Mouse (Mus musculus) layer of hippocampus, postnatal 14 days (tissue): ENCODE measurements around the gene Cox6b1. TPM values are rescaled to one million over a fixed set of nuclear protein-coding genes. Genes with fewer than 3 reads are reported as not detected.

ENCODE experiments used
- DNase-seq, 2 experiments: peaks; one replicate each; pipeline ENCODE4 v3.0.0; 2021 to 2022; ENCODE audit warnings: low spot score in 2 of 2, mixed read lengths in 1 of 2
- long read RNA-seq, 2 experiments: library from polyadenylated mRNA; stranded (forward); transcript quantifications; one replicate each; pipeline ENCODE4 v2.0.0; 2021
- total RNA-seq, 2 experiments: library from RNA; stranded (reverse); gene quantifications; 2 replicates each; pipeline ENCODE4 v1.2.3; 2021

The Cox6b1 gene
- 100 to 1,000 TPM; 793 to 817 TPM for total RNA-seq
- long read RNA-seq, experiment 1, transcript Cox6b1-201 (4 exons, 618 nt), result major isoform, 265 of 284 reads
- long read RNA-seq, experiment 1, partial matches to known transcripts, result 11 of 284 reads
- long read RNA-seq, experiment 1, other reads (novel, unspliced or antisense), result 8 of 284 reads
- long read RNA-seq, experiment 2, transcript Cox6b1-201 (4 exons, 618 nt), result major isoform, 686 of 727 reads
- long read RNA-seq, experiment 2, partial matches to known transcripts, result 27 of 727 reads
- long read RNA-seq, experiment 2, other reads (novel, unspliced or antisense), result 14 of 727 reads

DNA sequence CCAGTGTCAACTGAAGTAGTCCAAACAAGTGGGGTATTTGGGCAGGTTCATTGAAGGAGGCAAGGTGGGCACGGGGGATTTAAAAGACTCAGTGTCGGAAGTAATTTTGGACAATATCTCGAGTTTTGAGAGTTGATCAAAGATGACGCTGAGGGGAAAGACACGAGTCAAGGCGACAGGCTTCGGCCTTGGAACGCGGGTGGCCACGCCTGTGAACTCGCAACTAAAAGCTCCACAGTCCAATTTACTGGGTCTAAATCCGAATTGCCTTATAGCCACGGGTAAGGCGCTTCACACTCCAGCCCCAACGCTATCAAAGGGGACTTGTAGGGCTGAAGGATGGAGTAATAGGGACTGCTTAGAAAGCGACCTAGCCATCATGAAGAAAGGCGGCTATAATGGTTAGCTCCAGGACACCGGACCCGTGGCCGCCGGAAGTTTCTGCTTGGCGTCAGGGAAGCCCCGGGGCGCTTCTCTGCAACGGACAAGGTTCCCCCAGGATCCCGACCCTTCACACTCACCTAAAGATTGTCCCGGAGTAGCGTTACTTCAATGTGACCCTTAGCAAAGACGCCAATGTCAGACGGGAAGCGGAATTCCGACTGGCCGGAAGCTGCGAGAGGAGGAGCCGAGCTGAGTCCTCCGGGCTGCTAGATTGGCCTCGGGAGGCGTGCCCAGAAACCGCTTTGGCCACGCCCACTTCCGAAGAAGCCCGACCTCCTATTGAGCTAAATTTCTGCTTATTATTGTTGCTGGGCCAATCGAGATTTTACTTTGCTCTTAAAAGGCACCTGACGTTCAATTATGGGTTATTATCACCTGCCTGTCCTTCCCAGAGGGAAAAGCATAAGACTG is at the start of gene Cox6b1:
Gene Cox6b1 (minus strand): TSS at position 622 of the 855 bp plus-strand sequence.
- DNase-seq, result peak; percentile 84 to 87

DNA sequence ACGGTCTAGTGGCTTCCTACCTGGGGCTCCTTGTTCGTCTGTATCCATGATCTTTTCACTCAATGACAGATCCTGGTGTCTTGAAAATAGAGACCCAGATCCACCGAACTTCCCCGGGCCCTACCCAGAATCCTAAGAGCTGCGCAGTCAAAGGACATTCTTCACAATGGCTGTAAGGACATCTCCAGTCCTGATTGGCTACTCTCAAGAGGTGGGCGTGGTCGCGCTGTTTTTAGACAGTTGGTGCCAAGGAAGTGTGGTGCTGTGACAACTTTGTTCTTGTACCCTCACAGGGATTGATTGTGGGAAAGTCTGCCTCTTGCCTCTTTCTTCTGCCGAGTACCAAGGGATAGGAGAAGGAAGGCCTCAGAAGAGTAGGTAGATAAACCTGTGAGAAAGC is 45.5 kb upstream of the Cox6b1 start, which contains the start of gene Pmis2:
Gene Pmis2 (minus strand): TSS at position 126 of the 400 bp plus-strand sequence.
- no peak for DNase-seq

DNA sequence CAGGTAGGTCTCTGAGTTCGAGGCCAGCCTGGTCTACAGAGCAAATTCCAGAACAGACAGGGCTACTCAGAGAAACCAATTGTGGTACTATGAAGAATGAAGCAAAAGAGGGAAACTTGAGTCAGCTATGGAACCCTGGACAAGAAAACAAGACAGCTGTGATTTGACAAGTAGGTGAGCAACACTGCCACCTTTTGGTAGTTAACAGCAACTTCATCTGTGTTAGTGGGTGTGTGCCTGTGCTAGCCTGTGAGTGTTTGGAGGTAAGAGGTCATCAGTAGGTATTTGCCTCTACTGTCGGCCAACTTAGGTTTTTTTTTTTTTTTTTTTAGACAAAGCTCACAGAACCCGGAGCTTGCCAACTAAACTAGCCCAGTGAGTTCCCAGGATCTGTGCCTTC is 43.3 kb upstream of the Cox6b1 start:
- DNase-seq, result no peak

DNA sequence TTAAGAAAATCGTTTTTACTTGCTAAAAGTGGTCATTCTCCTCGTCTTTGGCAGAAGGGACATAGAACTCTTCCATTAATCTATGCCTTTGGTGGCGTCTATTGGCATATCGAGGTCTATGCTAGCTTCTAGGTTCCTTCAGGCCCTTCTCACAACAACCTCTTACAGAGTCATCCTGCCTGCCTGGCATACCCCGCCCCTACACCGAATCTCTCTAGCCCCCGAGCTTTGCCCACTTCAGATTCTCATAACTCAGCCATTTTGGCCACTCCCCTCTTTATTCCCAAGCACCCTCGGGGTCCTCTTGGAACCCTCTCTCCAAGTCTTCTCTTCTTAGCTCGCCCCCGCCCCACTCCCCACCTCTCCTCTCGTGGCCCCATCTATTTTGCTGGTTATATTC is 39.4 kb upstream of the Cox6b1 start:
- peak in 1 of 2 experiments; percentile 12 for DNase-seq

DNA sequence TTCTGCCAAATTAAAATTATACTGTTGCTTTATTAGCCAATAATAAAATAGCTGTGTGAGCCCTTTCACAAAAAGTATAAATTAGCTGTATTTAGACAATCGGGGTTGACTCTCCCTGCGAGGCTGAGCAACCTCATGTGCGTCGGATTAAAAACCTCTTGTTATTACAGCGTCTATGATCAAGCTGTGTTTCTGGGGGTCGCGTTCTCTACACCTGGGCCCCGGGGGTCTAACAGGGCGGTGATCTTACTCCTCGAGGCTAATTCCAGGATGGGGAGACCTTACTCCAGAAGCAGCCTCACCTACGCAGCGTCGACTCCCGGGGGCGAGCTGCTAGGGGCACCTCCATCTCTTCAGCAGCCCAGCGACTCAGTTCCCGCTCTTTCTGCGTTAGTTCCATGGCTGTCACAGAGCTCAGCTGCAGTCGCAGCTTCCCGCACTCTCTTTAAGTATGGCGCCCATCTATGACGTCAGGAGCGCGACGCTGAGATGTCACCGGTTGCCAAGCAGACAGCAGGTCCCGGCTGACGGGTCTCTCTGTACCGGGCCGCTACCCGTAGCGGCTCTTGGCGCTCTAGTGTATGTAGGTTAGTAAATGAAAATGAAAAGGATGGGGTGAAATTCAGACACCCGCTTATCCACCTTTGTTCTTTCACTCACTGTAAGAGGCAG is 38.7 kb upstream of the Cox6b1 start, which contains the start of gene Haus5:
Gene Haus5 (minus strand): TSS at position 466 of the 672 bp plus-strand sequence.
- DNase-seq, result peak; percentile 88 to 94

DNA sequence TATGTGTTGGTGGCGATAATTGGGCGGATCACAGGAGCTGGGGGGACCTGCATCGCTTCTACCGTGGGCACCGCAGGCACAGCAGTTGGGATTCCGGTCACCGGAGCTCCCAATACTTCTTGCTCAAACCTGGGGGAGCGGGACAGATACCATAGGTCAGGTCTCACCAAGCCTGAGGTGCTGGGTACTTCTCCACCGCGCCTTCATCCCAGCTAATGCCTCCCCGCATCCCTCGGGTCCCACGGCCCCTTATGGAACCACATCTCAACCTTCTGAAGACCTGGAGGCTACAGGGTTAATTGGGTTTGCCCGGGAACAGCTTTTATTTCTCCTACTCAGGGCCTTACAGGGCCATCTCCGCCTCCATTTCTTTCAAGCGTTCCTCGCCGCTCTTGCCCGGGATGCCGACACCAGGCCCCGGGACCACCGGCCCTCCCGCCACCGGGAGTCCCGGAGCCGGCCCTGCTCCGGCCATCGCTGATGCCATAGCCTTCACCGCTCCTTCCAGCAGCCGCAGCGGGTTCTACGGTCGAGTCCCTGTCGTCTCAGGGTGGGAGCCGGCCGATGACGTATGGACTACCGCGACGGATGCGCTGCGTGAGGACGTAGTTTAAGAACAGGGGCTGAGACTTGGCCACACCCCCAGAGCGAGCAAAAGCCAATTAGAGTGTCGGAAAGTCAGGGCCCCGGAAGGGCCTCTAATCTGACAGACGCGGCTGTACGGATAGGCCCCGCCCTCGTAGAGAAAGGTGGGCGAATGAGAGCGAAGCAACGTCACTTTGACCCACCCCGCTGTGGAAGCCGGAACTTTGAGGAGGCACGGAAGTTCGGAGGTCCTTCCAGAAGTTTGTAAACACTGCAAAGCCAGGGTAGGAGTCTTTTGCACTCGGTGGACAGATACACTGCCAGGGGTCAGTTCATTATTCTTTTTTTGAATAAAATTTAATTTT is 23.9 kb upstream of the Cox6b1 start, which contains the start of gene Rbm42:
Gene Rbm42 (minus strand): TSS at position 727 of the 950 bp plus-strand sequence.
- DNase-seq, result peak; percentile 97 to 99

DNA sequence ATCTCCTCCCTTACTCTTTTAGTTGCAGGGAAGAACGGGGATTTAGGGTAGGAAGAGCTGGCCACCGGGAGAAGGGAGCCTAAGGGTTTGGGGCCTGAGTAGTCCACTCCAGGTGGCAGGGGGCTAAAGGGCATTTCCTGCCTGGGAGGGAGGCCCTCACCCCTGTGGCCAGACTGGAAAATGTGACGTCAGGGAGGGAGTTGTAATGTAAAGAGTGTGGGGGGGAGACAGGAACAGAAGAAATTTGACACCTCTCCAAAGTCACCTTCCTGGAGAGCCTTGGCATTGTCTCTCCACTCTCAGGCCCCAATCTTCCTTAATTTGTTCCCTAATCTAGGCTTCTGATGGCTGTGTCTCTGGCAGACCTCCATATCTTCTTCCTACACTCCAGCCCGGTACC is 13.1 kb upstream of the Cox6b1 start:
- no peak for DNase-seq

DNA sequence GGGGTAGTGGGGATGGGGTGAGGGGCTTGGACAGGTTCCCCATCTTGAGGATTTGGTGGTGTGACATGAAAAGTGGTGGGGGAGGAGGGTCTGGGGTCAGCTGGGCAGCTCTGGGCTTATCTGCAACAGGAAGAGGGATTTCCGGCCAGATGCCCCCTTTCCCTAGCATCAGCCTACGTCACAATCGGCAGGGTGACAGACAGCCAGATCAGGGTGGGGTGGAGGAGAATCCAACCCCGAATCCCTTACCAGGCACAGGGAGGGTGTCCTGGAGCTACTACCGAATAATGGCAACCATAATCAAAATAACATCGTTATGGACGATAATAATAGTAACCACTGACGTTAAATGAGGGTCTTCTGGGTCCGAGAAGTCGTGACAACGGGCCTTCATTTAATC is 10.4 kb upstream of the Cox6b1 start:
- DNase-seq, result no peak

DNA sequence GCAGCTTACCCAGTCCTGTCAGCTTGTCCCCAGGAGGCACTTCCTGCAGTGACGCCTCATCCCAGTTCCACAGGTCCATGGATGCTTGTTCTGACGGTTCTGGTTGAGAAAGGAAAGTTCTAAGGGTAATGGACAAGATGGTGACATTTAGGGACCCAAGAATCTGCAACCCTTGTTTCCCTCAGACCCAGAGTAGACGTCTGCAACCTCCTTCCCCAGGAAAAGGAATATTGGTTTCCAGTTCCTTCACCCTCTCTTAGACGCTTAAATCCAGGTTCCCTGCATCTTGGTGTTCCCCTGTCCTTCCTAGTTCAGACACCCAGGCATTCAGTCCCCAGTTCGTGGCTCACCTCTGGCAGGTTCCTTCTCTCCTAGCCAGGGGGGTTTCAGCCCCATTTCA is 9.8 kb upstream of the Cox6b1 start, which contains the start of gene Etv2:
Gene Etv2 (minus strand): TSS at position 101 of the 400 bp plus-strand sequence.
- DNase-seq, result no peak

DNA sequence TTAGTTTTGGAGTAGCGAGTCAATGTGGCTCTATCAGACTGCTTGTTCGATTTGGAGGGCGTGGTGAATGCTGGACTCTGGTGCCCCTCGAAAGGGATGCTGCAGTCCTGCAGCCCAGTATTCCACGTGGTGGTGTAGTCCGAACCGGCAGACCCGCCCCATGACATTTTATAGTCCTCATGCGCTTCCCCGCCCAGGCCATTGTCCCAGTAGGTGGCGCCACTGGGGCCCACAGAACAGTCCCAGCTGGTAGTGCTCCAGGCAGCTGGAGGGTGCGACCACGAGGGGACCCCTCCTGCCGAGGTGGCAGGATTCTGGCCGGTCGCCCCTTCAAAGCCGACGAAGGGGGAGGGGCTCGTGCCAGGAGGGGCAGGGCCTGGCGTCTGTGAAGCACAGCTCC is 8.7 kb upstream of the Cox6b1 start:
- DNase-seq, result peak; percentile 22 to 30

DNA sequence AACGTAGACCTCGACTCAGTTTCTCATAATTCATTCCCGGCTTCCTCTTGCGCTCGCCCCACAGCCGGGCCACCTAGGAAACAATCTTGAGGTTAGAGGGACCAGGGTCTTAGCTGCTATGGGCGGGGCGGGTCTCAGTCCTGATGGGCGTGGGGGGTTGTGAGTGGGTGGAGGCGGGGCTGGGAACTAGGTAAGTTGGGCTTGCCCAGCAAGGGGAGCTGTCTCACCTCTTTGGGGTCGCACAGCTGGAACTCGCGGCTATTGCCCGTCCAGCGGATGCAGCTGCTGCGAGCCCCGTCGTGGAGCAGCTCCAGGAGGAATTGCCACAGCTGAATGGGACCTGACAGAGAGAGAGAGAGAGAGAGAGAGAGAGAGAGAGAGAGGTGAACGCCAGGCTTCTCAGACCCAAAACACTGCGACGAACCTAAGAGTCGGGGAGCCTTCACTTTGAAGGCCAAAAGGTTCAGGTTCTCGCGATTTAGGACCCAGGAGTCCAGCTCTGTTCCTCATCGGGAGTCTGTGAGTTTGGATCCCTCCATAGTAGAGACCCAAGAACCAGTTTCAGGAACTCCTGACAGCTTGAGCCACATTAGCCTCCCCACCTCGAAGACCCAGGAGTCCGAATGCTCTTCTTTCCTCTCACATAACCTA is 7.9 kb upstream of the Cox6b1 start:
- no peak for DNase-seq

DNA sequence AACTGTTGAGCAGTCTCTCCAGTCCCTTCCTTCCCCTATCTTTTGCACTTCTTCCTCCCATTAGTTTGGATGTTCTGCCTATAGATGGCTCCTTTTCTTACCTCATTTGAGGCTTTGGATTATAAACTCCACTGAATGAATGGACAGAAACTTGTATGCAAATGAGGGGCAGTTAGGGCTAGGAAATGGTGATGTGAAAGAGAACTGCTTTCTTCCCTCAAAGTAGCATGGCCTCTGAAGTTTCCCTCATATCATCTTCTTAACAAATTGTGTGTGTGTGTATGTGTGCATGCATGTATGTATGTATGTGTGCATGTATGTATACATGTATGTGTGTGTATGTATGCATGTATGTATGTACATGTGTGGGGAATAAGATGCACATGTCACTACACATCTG is 3.1 kb upstream of the Cox6b1 start:
- DNase-seq, result no peak

DNA sequence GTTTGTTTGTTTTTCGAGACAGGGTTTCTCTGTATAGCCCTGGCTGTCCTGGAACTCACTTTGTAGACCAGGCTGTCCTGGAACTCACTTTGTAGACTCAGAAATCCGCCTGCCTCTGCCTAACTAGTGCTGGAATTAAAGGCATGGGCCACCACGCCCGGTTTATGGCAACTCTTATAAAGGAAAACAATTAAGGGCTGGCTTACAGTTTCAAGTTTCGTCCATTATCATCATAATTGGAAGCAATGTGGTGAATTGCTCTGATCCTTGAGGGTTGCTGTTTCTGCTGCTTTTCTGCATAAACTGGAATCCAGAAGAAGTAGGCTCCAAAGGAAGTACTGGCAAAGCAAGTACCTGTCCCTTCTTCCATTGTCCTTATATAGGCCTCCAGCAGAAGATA is 696 bp upstream of the Cox6b1 start:
- no peak for DNase-seq

DNA sequence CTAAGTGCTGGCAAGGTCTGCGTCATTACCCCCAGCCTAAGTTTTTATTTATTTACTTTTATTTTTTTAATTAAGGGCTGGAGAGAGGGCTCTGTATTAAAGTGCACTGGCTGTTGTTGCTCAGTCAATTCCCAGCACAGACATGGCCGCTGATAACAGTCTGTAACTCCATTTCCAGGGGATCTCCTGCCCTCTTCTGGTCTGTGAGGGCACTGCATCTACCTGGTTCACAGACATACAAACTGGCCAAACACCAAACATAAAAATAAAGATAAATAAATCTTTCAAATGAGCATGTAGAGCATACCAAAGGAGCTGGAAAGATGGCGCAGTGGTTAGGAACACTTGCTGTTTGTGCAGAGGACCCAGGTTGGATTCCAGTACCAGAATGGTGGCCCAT is 6.7 kb downstream of the Cox6b1 start:
- no peak for DNase-seq

DNA sequence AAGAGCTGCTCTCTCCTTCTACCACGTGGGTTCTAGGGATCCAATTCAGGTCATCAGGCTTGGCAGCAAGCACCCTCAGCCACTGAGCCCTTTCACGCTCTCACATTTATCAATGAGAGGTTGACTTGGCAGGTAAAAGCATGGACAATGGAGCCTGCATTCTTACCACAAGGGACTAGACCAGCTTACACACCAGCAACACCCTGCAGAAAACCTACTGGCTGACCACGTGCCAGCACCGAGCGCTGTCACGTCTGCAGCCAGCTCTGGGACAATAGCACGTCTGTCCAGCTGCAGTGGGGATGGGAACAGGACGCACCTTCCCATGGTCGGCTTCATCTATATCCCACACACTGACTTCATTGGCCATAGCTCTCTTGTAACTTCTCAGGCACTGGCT is 7.3 kb downstream of the Cox6b1 start:
- DNase-seq, result no peak

DNA sequence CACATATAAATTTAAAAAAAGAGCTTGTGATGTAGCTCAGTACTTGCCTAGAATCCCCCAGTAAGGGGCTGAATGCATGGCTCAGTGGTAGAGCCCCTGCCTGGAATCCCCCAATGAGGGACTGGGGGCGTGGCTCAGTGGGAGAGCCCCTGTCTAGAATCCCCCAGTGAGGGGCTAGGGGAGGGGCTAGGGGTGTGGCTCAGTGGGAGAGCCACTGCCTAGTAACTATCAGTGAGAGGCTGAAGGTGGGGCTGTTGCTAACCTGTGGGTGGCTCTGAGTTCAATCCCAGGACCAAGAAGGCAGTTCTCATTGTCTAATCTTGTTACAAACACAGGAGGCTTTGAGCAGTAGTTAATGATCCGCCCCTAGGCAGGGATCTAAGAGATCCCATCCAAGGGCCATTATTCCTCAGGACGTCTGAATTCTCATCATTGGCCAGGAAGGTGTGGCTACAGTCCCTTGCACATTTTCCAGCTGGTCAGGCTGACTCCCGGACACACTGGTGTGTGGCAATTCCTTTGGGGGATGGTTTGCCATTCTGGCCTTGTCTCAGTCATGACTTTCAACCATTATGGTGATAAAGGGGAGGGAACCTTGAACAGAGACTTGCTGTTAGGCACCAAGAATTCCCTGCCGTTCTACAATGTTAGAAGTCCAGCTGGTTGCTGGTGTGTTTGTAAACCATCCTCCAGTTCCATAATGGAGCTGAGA is 10.7 kb downstream of the Cox6b1 start:
- DNase-seq, result no peak

DNA sequence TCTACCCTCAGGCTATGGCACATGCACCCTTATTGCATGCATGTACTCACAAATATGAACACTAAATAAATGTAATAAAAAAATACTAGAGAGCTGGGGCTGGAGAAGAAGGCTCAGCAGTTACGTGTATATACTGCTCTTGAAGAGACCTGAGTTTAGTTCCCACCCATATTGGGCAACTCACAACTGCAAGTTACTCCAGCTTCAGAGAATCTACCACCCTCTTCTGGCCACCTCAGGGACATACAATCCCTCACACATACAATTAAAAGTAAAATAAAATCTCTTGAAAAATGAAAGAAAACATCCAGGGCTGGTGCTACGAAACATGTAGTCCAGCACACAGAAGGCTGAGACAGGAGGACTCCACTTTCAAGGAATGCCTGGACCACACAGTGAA is 11.5 kb downstream of the Cox6b1 start:
- no peak for DNase-seq

DNA sequence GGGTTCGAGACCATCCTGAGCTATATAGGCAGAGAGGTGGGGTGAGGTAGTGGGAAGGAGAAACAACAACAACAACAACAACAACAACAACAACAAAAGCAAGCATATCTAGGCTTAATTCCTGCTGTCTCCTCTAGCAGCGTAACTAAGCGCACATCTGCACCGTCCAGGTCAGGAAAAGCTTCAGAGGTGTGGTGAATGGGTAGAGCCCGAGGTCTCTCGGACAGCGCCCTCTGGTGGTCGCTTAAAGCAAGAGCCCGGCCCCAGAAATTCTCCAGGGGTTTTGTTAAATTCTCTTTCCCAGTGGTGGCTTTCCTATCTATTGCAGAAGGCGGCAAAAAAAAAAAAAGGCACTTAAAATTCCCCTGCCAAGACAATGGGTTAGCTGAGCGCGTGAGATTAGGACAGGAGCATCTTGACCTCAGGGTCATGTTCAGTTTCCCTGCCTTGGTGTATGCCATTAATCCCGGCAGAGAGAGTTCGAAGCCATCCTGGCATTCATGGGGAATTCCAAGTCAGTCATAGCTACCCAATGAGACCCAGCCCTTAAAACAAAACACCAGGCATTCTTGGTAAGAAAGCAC is 12.3 kb downstream of the Cox6b1 start:
- peak; percentile 36 to 46 for DNase-seq
